ENCODE assay signal across 24 mouse cellular contexts in the genomic region with DNA sequence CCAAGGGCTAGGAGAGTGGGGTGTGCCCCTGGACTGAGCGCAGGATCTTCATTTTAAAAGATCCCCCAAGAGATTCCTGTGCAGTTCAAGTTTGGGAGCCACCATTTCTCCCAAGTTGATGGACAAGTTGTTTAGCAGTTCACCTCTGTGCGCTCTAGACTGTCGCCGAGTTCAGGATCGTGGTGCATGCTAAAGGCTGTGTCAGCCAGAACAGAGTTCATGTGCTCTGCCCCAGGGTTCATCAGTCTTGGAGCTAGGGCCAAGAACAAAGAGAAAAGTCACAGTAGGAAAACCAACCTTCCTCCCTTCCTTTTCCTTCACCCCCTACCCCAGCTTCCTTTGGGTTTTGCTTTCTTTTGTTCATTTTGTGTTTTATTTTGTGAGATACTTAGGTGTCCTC. TPM values are rescaled to one million over a fixed set of nuclear protein-coding genes. Genes with fewer than 3 reads are reported as not detected.
DNase-seq lines count a peak whose midpoint lies in the region; ATAC-seq and TF ChIP-seq lines count a peak whose summit lies in the region.
"Had no signal": no experiment of that assay in that cellular context is flagged by ENCODE, and none has a peak within 500 bp of the region (broad histone marks: within the 10 kb centered on the region; RNA-seq: fewer than 3 reads in every experiment).

No protein-coding gene starts in this region.

- H3K4me1 ChIP-seq in kidney, embryonic 14.5 days (ENCODE audit: control insufficient read depth, insufficient read depth, low read length): no peaks in the 10 kb centered on the region
- H3K4me1 ChIP-seq in thymus, adult 2 months (replicated peaks; ENCODE audit: control insufficient read depth, insufficient read depth, low read length): peaks cover 9% of the 10 kb centered on the region
- H3K4me1 ChIP-seq: embryonic facial prominence, embryonic 10.5 days; embryonic facial prominence, embryonic 13.5 days; forebrain, embryonic 12.5 days; forebrain, embryonic 15.5 days; hindbrain, embryonic 12.5 days; hindbrain, embryonic 15.5 days had no signal

- H3K9me3 ChIP-seq in kidney, embryonic 14.5 days (ENCODE audit: control insufficient read depth, low read length): no peaks in the 10 kb centered on the region
- H3K9me3 ChIP-seq: embryonic facial prominence, embryonic 10.5 days; embryonic facial prominence, embryonic 13.5 days; forebrain, embryonic 12.5 days; forebrain, embryonic 15.5 days; hindbrain, embryonic 12.5 days; hindbrain, embryonic 15.5 days had no signal

- TF ChIP-seq CTCF in thymus, adult 2 months (IDR thresholded peaks at IDR 0.05; ENCODE audit: borderline replicate concordance, control insufficient read depth, extremely low read depth, insufficient read depth, low read length, poor library complexity): no peak

- peak; percentile 22 for DNase-seq in kidney, adult 18-20 months
- DNase-seq in kidney, adult 9 months: peak; percentile 52
- no peak for DNase-seq in kidney, postnatal 10 days
- peak; percentile 47 to 61 for DNase-seq in kidney, postnatal 36 days
- DNase-seq in thymus, adult 2 months: no peak
- DNase-seq: adrenal gland, adult 2 months; adrenal gland, postnatal 14 days; cerebellum, adult 11-12 months; cerebellum, adult 8-10 months; cerebellum, postnatal 10 days; cerebellum, postnatal 36 days; embryo, embryonic 11 days; gastrocnemius, postnatal 25 days; heart, adult 2 months had no signal

- H3K9ac ChIP-seq in kidney, embryonic 14.5 days (ENCODE audit: low read depth, low read length): no peak overlapping the region
- H3K9ac ChIP-seq: embryonic facial prominence, embryonic 13.5 days; forebrain, embryonic 12.5 days; forebrain, embryonic 15.5 days; hindbrain, embryonic 12.5 days; hindbrain, embryonic 15.5 days had no signal

- H3K4me2 ChIP-seq in kidney, embryonic 14.5 days (replicated peaks; ENCODE audit: low read depth, low read length): no peak overlapping the region
- H3K4me2 ChIP-seq: embryonic facial prominence, embryonic 13.5 days; forebrain, embryonic 12.5 days; forebrain, embryonic 15.5 days; heart, embryonic 11.5 days; hindbrain, embryonic 12.5 days; hindbrain, embryonic 15.5 days had no signal

- H3K27me3 ChIP-seq in kidney, embryonic 14.5 days (ENCODE audit: control insufficient read depth, insufficient read depth, low read length): no peaks in the 10 kb centered on the region
- no peaks in the 10 kb centered on the region for H3K27me3 ChIP-seq in thymus, adult 2 months (ENCODE audit: control insufficient read depth, insufficient read depth, low read length)
- H3K27me3 ChIP-seq: embryonic facial prominence, embryonic 13.5 days; forebrain, embryonic 12.5 days; forebrain, embryonic 15.5 days; hindbrain, embryonic 12.5 days; hindbrain, embryonic 15.5 days had no signal

- no peaks in the 10 kb centered on the region for H3K36me3 ChIP-seq in kidney, embryonic 14.5 days (ENCODE audit: control insufficient read depth, insufficient read depth, low read length)
- H3K36me3 ChIP-seq in thymus, adult 2 months (ENCODE audit: control insufficient read depth, insufficient read depth, low read length): no peaks in the 10 kb centered on the region
- H3K36me3 ChIP-seq: embryonic facial prominence, embryonic 10.5 days; embryonic facial prominence, embryonic 13.5 days; forebrain, embryonic 12.5 days; forebrain, embryonic 15.5 days; hindbrain, embryonic 12.5 days; hindbrain, embryonic 15.5 days had no signal

- no peak for ATAC-seq in kidney, embryonic 14.5 days (ENCODE audit: low FRiP score, low TSS enrichment)
- ATAC-seq: CD4-positive, CD25-positive, alpha-beta regulatory T cell, adult 4 months; forebrain, embryonic 15.5 days had no signal

- WGBS in kidney, embryonic 14.5 days: 79% methylated on average over 5 of the region's 5 CpGs
- WGBS in thymus, adult 2 months: 91% methylated on average over 5 of the region's 5 CpGs

- TF ChIP-seq POLR2A in thymus, adult 2 months (IDR thresholded peaks at IDR 0.05; ENCODE audit: control insufficient read depth, extremely low read depth, insufficient read depth, low read length, poor library complexity): no peak

- no peak overlapping the region for H3K27ac ChIP-seq in kidney, embryonic 14.5 days (ENCODE audit: low read depth, low read length)
- H3K27ac ChIP-seq in thymus, adult 2 months (ENCODE audit: control insufficient read depth, insufficient read depth, low read length): no peak overlapping the region
- H3K27ac ChIP-seq: embryonic facial prominence, embryonic 10.5 days; embryonic facial prominence, embryonic 13.5 days; forebrain, embryonic 12.5 days; forebrain, embryonic 15.5 days; heart, adult 2 months; hindbrain, embryonic 12.5 days; hindbrain, embryonic 15.5 days had no signal

- H3K4me3 ChIP-seq in kidney, embryonic 14.5 days (ENCODE audit: low read length): no peak overlapping the region
- no peak overlapping the region for H3K4me3 ChIP-seq in thymus, adult 2 months (ENCODE audit: control insufficient read depth, insufficient read depth, low read length)
- H3K4me3 ChIP-seq: embryonic facial prominence, embryonic 10.5 days; embryonic facial prominence, embryonic 13.5 days; erythroblast, embryonic 14.5 days; forebrain, embryonic 12.5 days; forebrain, embryonic 15.5 days; heart, adult 2 months; hindbrain, embryonic 12.5 days; hindbrain, embryonic 15.5 days had no signal

RNA-seq across cellular contexts. Expression of a gene that starts 42.5 kb away (rescaled TPM):
- 18.2 and 23.7 TPM in 2 replicates for polyA plus RNA-seq in kidney, embryonic 14.5 days (2014; fragmentation: Nextera tagmentation; extraction: Ambion mirVana)
- polyA plus RNA-seq in thymus, adult 2 months (2012; rRNA removed): 21.8 and 22.6 TPM in 2 replicates

Comparison
In these comparisons a context has a peak if more than half of its experiments do, and no peak if none do; other contexts are left out.
1. DNase-seq: peak in kidney, adult 18-20 months (single experiment), kidney, adult 9 months (single experiment) and kidney, postnatal 36 days (2 of 2); none in kidney, postnatal 10 days (single experiment) and thymus, adult 2 months (single experiment).